Comparison of ENCODE assay signal across 11 mouse cellular contexts in genomic region chr7:114042973-114043928, GRCm38 (mm10).
DNase-seq lines count a peak whose midpoint lies in the region; ATAC-seq and TF ChIP-seq lines count a peak whose summit lies in the region.
"Had no signal": no experiment of that assay in that cellular context is flagged by ENCODE, and none has a peak within 500 bp of the region (broad histone marks: within the 10 kb centered on the region; RNA-seq: fewer than 3 reads in every experiment).

No protein-coding gene starts in this region.

- H3K9me3 ChIP-seq in kidney, postnatal 0 days (replicated peaks; ENCODE audit: low read length): no peaks in the 10 kb centered on the region
- no peaks in the 10 kb centered on the region for H3K9me3 ChIP-seq in forebrain, embryonic 12.5 days
- H3K9me3 ChIP-seq: neural tube, embryonic 12.5 days had no signal

- no peak for ATAC-seq in kidney, postnatal 0 days (replicated peaks; ENCODE audit: low FRiP score, low read depth)
- no peak for ATAC-seq in forebrain, embryonic 12.5 days (ENCODE audit: low FRiP score)
- peak; percentile 38; the same call in 1 of the 2 replicates for ATAC-seq in megakaryocyte, adult 5-6 weeks (ENCODE audit: poor library complexity, severe bottlenecking)

- H3K27ac ChIP-seq in kidney, postnatal 0 days: no peak overlapping the region
- 0 out of 2 replicates have a peak overlapping the region, but pooled peaks have one; percentile 31 for H3K27ac ChIP-seq in forebrain, embryonic 12.5 days
- H3K27ac ChIP-seq: neural tube, embryonic 12.5 days had no signal

- TF ChIP-seq CTCF in kidney, postnatal 0 days (IDR thresholded peaks at IDR 0.05; ENCODE audit: low read depth): no peak

- no peaks in the 10 kb centered on the region for H3K27me3 ChIP-seq in kidney, postnatal 0 days (ENCODE audit: insufficient read depth, low read length)
- H3K27me3 ChIP-seq in forebrain, embryonic 12.5 days: no peaks in the 10 kb centered on the region
- H3K27me3 ChIP-seq: neural tube, embryonic 12.5 days had no signal

- no peak overlapping the region for H3K4me3 ChIP-seq in kidney, postnatal 0 days (replicated peaks; ENCODE audit: low read depth, low read length)
- no peak overlapping the region for H3K4me3 ChIP-seq in forebrain, embryonic 12.5 days (replicated peaks)
- H3K4me3 ChIP-seq: neural tube, embryonic 12.5 days had no signal

- H3K4me1 ChIP-seq in kidney, postnatal 0 days (replicated peaks; ENCODE audit: insufficient read depth, low read length): no peaks in the 10 kb centered on the region
- 0 out of 2 replicates have a peak, but pooled peaks cover 6% of the 10 kb centered on the region for H3K4me1 ChIP-seq in forebrain, embryonic 12.5 days
- H3K4me1 ChIP-seq: neural tube, embryonic 12.5 days had no signal

- intact Hi-C loops in heart, postnatal 10 days (cut with DNase I): no loop called here

- H3K36me3 ChIP-seq in kidney, postnatal 0 days (ENCODE audit: insufficient read depth, low read length): peaks cover 8% of the 10 kb centered on the region; the same call in 1 of the 2 replicates
- peaks cover 7% of the 10 kb centered on the region for H3K36me3 ChIP-seq in forebrain, embryonic 12.5 days (replicated peaks)

- WGBS in kidney, postnatal 0 days: 76% methylated on average over 26 of the region's 26 CpGs
- WGBS in forebrain, embryonic 12.5 days: 83% methylated on average over 26 of the region's 26 CpGs

- no peak overlapping the region for H3K9ac ChIP-seq in kidney, postnatal 0 days (ENCODE audit: low read depth, low read length)
- no peak overlapping the region for H3K9ac ChIP-seq in forebrain, embryonic 12.5 days
- H3K9ac ChIP-seq: neural tube, embryonic 12.5 days had no signal

- peak; percentile 18 for DNase-seq in kidney, postnatal 0 days (ENCODE audit: low spot score)
- DNase-seq in kidney, adult 11 months: no peak
- peak; percentile 50 to 55 for DNase-seq in heart, postnatal 10 days
- DNase-seq in MN1 (ENCODE audit: low spot score): no peak
- DNase-seq in adipocyte (ENCODE audit: low spot score): no peak
- DNase-seq in embryo, embryonic 10.5 days (ENCODE audit: low spot score): no peak
- DNase-seq: cerebellum, adult 8-10 months; thymus, postnatal 36 days had no signal

- no peak overlapping the region for H3K4me2 ChIP-seq in kidney, postnatal 0 days (ENCODE audit: low read length)
- no peak overlapping the region for H3K4me2 ChIP-seq in forebrain, embryonic 12.5 days
- H3K4me2 ChIP-seq: neural tube, embryonic 12.5 days had no signal

Comparison
In these comparisons a context has a peak if more than half of its experiments do, and no peak if none do; other contexts are left out.
1. DNase-seq: peak in kidney, postnatal 0 days (single experiment) and heart, postnatal 10 days (2 of 2); none in kidney, adult 11 months (single experiment), MN1 (single experiment), adipocyte (single experiment) and embryo, embryonic 10.5 days (single experiment).